Mouse (Mus musculus) liver, adult 2 months (tissue): ENCODE data around the gene Ccdc60. TPM values are rescaled to one million over a fixed set of nuclear protein-coding genes. Genes with fewer than 3 reads are reported as not detected.
A peak's percentile ranks its signal among the peaks of the same experiment; 100 is the strongest.

Source experiments
- DNase-seq: peaks from one replicate; pipeline ENCODE4 v3.0.0-alpha.2; 2011; ENCODE audit warnings: low read depth, low spot score; ENCODE audit errors: extremely low read depth
- H3K27ac ChIP-seq: fragments of 200-500 bp; replicated peaks from 2 replicates; pipeline ENCODE4 v1.5.1; 2012; ENCODE audit warnings: low read depth, mild to moderate bottlenecking, control low read depth, inconsistent platforms, low read length; ENCODE audit not compliant: insufficient read depth
- H3K27me3 ChIP-seq: fragments of 200-500 bp; 2 replicates; pipeline ENCODE4 v1.6.1; 2012; ENCODE audit warnings: mild to moderate bottlenecking, moderate library complexity, low read length, inconsistent platforms; ENCODE audit not compliant: control insufficient read depth, insufficient read depth
- H3K36me3 ChIP-seq: fragments of 200-500 bp; 2 replicates; pipeline ENCODE4 v1.6.1; 2012; ENCODE audit warnings: low read length, inconsistent platforms; ENCODE audit not compliant: control insufficient read depth, insufficient read depth
- H3K4me1 ChIP-seq: fragments of 200-500 bp; 2 replicates; pipeline ENCODE4 v1.6.1; 2011; ENCODE audit warnings: low read length; ENCODE audit not compliant: control insufficient read depth, insufficient read depth
- H3K4me3 ChIP-seq: fragments of 200-500 bp; 2 replicates; pipeline ENCODE4 v1.5.1; 2011; ENCODE audit warnings: low read depth, mild to moderate bottlenecking, control low read depth, low read length, moderate library complexity; ENCODE audit not compliant: insufficient read depth
- H3K79me2 ChIP-seq: fragments of 200-500 bp; 2 replicates; pipeline ENCODE4 v1.6.1; 2012; ENCODE audit warnings: inconsistent platforms, mild to moderate bottlenecking, low read length, moderate library complexity; ENCODE audit not compliant: control insufficient read depth, insufficient read depth
- H3K9ac ChIP-seq: fragments of 200-500 bp; 2 replicates; pipeline ENCODE4 v1.6.1; 2012; ENCODE audit warnings: low read depth, mild to moderate bottlenecking, control low read depth, inconsistent platforms, low read length
- CTCF ChIP-seq: fragments of 200-500 bp; IDR thresholded peaks from 2 replicates; pipeline ENCODE4 v1.5.1; 2011; ENCODE audit warnings: low read depth, low read length, control low read depth
- POLR2A ChIP-seq: fragments of 200-500 bp; IDR thresholded peaks from 2 replicates; pipeline ENCODE4 v1.6.1; 2011; ENCODE audit warnings: low read length, control low read depth; ENCODE audit not compliant: insufficient read depth; ENCODE audit errors: extremely low read depth
- WGBS: fragments of 180-500 bp; shearing (Covaris S2); methylation state at CpG from one replicate; pipeline ENCODE4 v1.1.7; 2018; 5-methylcytosine and 5-hydroxymethylcytosine counted together
- polyA plus RNA-seq: library from polyadenylated mRNA; depleted of rRNA; stranded (reverse); fragments of >200 nt; gene quantifications from 2 replicates; pipeline ENCODE4 v1.2.3, GENCODE M21; 2012
- total RNA-seq: library from RNA; depleted of rRNA; stranded (reverse); fragments of >200 nt; gene quantifications from 2 replicates; pipeline ENCODE4 v1.2.3, GENCODE M21; 2014

The Ccdc60 gene
- total and polyA plus RNA-seq, 2 experiments: not detected

DNA sequence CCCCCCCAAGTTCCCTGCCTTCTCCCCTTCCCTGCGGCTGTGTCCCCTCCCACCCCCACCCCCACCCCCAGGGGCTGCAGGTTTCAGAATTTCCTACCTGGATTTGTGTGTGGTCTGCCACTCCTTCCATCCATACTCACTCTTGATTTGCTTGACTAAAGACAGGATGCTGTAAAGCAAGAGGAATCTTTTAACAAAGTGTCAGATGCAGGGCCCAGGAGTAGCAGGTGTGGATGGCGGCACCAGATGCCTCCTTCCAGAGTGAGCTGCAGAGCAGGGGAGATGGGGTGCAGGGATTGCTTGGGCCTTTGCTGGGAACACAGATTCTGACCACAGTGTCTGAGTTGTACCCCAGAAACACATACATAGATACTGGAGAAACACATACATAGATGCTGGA lies 148.1 kb downstream of the Ccdc60 start:
- DNase-seq: no peak
- no peak overlapping the region for H3K9ac ChIP-seq
- H3K27me3 ChIP-seq: 0 out of 2 replicates have a peak, but pooled peaks cover 4% of the 10 kb centered on the region
- no peak overlapping the region for H3K4me3 ChIP-seq
- no peak overlapping the region for H3K27ac ChIP-seq
- WGBS: 61% methylated on average over 2 of the region's 2 CpGs
- H3K79me2 ChIP-seq: no peaks in the 10 kb centered on the region
- H3K4me1 ChIP-seq: no peaks in the 10 kb centered on the region
- TF ChIP-seq POLR2A: no peak
- TF ChIP-seq CTCF: no peak
- no peaks in the 10 kb centered on the region for H3K36me3 ChIP-seq

DNA sequence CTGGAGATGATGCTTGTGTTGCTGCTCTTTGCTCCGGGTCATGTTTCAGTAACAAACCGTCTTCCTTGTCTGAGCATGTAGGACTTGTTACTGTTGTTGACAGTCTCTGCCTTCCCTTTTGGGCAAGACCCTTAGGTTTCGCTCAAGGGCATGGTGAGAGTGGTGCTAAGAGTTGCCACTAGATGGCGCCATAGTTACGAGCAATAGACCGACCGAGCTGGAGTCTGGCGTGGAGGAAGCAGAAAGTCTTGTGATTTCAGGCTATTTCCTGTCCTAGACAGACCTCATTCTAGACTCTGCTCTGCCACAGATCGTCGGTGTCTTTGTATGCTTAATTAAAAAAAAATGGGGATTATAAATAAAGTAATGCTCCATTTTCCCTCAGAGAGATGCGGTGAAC lies 165.4 kb downstream of the Ccdc60 start:
- no peak overlapping the region for H3K27ac ChIP-seq
- TF ChIP-seq POLR2A: no peak
- TF ChIP-seq CTCF: peak; percentile 89
- WGBS: 11% methylated on average over 11 of the region's 11 CpGs
- no peaks in the 10 kb centered on the region for H3K4me1 ChIP-seq
- H3K79me2 ChIP-seq: no peaks in the 10 kb centered on the region
- H3K4me3 ChIP-seq: no peak overlapping the region
- H3K36me3 ChIP-seq: no peaks in the 10 kb centered on the region
- DNase-seq: peak; percentile 37
- H3K9ac ChIP-seq: no peak overlapping the region; the same call in 1 of the 2 replicates
- H3K27me3 ChIP-seq: no peaks in the 10 kb centered on the region

DNA sequence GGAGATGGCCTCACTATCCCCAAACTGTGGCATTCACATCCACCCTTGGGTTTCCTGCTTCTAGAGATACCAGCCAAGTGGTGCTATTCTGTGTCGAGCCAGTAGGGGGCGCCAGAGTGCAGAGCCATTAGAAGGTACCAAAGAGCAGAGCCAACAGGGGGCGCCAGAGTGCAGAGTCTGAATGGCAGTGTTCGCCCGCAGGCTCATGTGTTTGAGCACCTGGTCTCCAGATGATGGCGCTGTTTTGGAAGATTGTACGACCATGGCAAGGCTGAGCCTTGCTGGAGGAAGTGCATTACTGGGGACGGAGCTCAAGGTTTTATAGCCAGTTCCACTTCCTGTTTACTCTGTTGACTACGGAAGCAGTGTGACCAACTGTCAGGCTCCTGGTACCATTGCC lies 172.2 kb downstream of the Ccdc60 start:
- WGBS: 42% methylated on average over 9 of the region's 9 CpGs
- TF ChIP-seq CTCF (peak; percentile 90), POLR2A (no peak)

DNA sequence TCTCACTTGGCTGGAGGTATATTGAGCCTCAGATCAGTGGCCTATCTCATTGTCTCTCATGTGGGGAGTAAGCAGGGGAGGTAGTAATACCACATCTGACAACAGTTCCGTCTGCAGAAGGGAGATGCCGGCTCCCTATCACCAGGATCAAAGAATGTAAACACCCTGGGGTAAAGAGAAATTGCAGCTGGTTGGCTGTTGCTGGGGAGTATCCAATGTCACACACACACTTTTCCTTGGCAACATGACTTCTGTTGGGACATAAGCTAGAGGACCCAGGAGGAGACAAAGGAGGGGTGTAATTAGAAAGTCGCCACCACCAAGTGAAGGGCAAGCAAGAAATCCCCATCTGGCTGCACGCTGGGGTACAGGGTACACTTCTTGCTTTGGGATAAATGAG lies 172.7 kb downstream of the Ccdc60 start:
- H3K27ac ChIP-seq: no peak overlapping the region
- H3K27me3 ChIP-seq: no peaks in the 10 kb centered on the region
- no peak overlapping the region for H3K9ac ChIP-seq
- H3K79me2 ChIP-seq: no peaks in the 10 kb centered on the region
- DNase-seq: no peak
- no peak overlapping the region for H3K4me3 ChIP-seq
- no peaks in the 10 kb centered on the region for H3K36me3 ChIP-seq
- no peak for TF ChIP-seq POLR2A
- no peak for TF ChIP-seq CTCF
- H3K4me1 ChIP-seq: no peaks in the 10 kb centered on the region
- WGBS: 41% methylated on average over 4 of the region's 4 CpGs

More for the DNA sequence above, 172.2 kb downstream of the Ccdc60 start:
- Histone ChIP-seq H3K36me3 (no peaks in the 10 kb centered on the region), H3K4me3 (no peak overlapping the region), H3K4me1 (no peaks in the 10 kb centered on the region), H3K9ac (no peak overlapping the region), H3K79me2 (no peaks in the 10 kb centered on the region), H3K27ac (no peak overlapping the region), H3K27me3 (no peaks in the 10 kb centered on the region)
- no peak for DNase-seq

DNA sequence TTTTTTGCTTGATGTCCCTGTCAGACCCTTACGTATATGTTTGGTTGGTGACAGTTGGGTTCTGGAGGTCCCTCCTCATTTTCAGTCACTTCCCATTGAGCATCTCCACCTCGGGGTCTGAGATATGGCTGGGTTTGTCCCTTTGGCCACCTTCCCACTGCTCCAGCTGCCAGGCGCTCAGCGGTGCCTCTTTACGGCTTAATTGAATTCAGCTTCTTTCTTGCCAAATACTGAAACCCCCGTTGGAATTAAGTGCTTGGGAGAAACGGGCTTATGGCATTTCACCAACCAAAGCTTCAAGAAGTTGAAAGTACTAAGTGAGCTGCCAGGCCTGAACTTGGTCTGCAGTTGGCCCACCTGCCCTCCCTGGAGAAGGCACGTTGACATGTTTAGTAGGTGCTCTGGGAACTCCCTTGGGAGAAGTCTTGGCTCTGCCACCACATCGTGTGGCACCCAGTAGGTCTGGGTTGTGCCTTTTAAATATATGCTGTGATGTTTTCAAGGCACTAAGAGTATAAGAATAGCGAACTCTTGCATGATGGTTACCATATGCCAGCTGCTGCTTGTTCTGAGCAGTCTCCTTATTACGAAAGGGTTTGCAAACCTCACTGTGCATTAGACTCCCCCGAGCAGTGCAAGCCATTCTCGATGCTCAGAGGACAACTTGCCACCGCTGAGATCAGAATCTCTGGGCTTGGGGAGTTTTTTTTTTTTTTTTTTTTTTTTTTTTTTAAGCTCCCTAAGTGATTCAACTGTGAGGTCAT lies 173.5 kb downstream of the Ccdc60 start:
- Histone ChIP-seq H3K4me3 (no peak overlapping the region), H3K9ac (no peak overlapping the region), H3K27me3 (no peaks in the 10 kb centered on the region), H3K36me3 (no peaks in the 10 kb centered on the region), H3K4me1 (no peaks in the 10 kb centered on the region), H3K27ac (no peak overlapping the region), H3K79me2 (no peaks in the 10 kb centered on the region)
- no peak for DNase-seq
- TF ChIP-seq CTCF (no peak), POLR2A (no peak)
- WGBS: 76% methylated on average over 14 of the region's 14 CpGs

DNA sequence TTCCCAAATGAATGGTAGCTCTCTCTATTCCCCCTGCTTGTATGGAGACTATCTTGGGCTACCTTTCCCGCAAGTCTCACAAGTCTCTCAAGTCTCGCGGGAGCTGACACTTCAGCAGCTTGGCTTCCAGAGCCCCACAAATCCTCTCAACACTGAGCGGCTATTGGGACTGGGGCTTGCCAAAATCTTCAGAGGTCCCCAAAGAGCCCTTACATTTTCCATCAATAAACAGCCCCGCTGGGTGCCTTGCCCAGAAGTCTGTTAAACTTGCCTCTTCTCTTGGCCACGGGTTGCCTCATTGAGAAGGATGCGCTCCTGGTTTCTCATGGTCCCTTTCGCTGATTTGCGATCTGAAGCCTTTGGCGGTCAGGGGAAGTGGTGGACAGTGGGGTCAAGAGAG lies 180.1 kb downstream of the Ccdc60 start:
- H3K36me3 ChIP-seq: no peaks in the 10 kb centered on the region
- no peak overlapping the region for H3K9ac ChIP-seq
- no peaks in the 10 kb centered on the region for H3K79me2 ChIP-seq
- H3K27me3 ChIP-seq: no peaks in the 10 kb centered on the region
- no peak for DNase-seq
- H3K27ac ChIP-seq: no peak overlapping the region
- TF ChIP-seq POLR2A (no peak), CTCF (no peak)
- WGBS: 92% methylated on average over 10 of the region's 10 CpGs
- H3K4me1 ChIP-seq: no peaks in the 10 kb centered on the region
- H3K4me3 ChIP-seq: no peak overlapping the region
